In genomic region chr14:86487285-86487897, GRCm38 (mm10) we compare ENCODE assay signal across 18 mouse cellular contexts.
A peak's percentile ranks its signal among the peaks of the same experiment; 100 is the strongest.
DNase-seq lines count a peak whose midpoint lies in the region; ATAC-seq lines count a peak whose summit lies in the region.
"Had no signal": no experiment of that assay in that cellular context is flagged by ENCODE, and none has a peak within 500 bp of the region (broad histone marks: within the 10 kb centered on the region; RNA-seq: fewer than 3 reads in every experiment).

No protein-coding gene starts in this region.

- DNase-seq in hindbrain, embryonic 10.5 days (ENCODE audit: low spot score): no peak
- no peak for DNase-seq in midbrain, embryonic 11.5 days (ENCODE audit: low spot score, missing footprints)
- peak; percentile 26 for DNase-seq in kidney, adult 9 months
- DNase-seq in yolk sac, embryonic 10.5 days (ENCODE audit: low spot score): peak; percentile 15
- no peak for DNase-seq in frontal cortex, adult 2 months (ENCODE audit: extremely low spot score in 1 of 2, low spot score in 1 of 2)
- DNase-seq: B cell, adult 2 months; cerebellum, adult 8-10 months; gastrocnemius, postnatal 14 days; heart, postnatal 36 days; retina, postnatal 1 day; right cerebral cortex, postnatal 4 days; thymus, postnatal 4 days had no signal

- ATAC-seq in hindbrain, embryonic 12.5 days (ENCODE audit: low FRiP score): no peak
- ATAC-seq in midbrain, embryonic 11.5 days (ENCODE audit: low FRiP score): 0 out of 2 replicates have a peak, but pooled peaks have one; percentile 38
- no peak for ATAC-seq in midbrain, embryonic 13.5 days
- ATAC-seq: intestine, embryonic 15.5 days had no signal

- H3K4me1 ChIP-seq in hindbrain, embryonic 10.5 days (replicated peaks): peaks cover 6% of the 10 kb centered on the region
- H3K4me1 ChIP-seq in hindbrain, embryonic 12.5 days: 0 out of 2 replicates have a peak, but pooled peaks cover 2% of the 10 kb centered on the region
- H3K4me1 ChIP-seq in midbrain, embryonic 11.5 days (ENCODE audit: control insufficient read depth, insufficient read depth, low read length): no peaks in the 10 kb centered on the region
- H3K4me1 ChIP-seq in midbrain, embryonic 13.5 days (replicated peaks): no peaks in the 10 kb centered on the region
- H3K4me1 ChIP-seq: forebrain, embryonic 12.5 days; intestine, embryonic 15.5 days; limb, embryonic 12.5 days had no signal

- H3K9ac ChIP-seq in hindbrain, embryonic 12.5 days: no peak overlapping the region
- H3K9ac ChIP-seq in midbrain, embryonic 11.5 days (ENCODE audit: low read length): no peak overlapping the region
- H3K9ac ChIP-seq in midbrain, embryonic 13.5 days (replicated peaks): no peak overlapping the region
- H3K9ac ChIP-seq: forebrain, embryonic 12.5 days; intestine, embryonic 15.5 days; limb, embryonic 12.5 days; liver, embryonic 14.5 days had no signal

- H3K9me3 ChIP-seq in hindbrain, embryonic 10.5 days: no peaks in the 10 kb centered on the region
- no peaks in the 10 kb centered on the region for H3K9me3 ChIP-seq in hindbrain, embryonic 12.5 days (replicated peaks)
- H3K9me3 ChIP-seq in midbrain, embryonic 11.5 days (ENCODE audit: control insufficient read depth, low read length): no peaks in the 10 kb centered on the region
- H3K9me3 ChIP-seq in midbrain, embryonic 13.5 days: no peaks in the 10 kb centered on the region
- H3K9me3 ChIP-seq: forebrain, embryonic 12.5 days; intestine, embryonic 15.5 days; limb, embryonic 12.5 days had no signal

- H3K27ac ChIP-seq in hindbrain, embryonic 10.5 days: peak overlapping the region; percentile 51
- H3K27ac ChIP-seq in hindbrain, embryonic 12.5 days: no peak overlapping the region
- H3K27ac ChIP-seq in midbrain, embryonic 11.5 days (ENCODE audit: low read depth, low read length): no peak overlapping the region
- no peak overlapping the region for H3K27ac ChIP-seq in midbrain, embryonic 13.5 days
- H3K27ac ChIP-seq: forebrain, embryonic 12.5 days; intestine, embryonic 15.5 days; limb, embryonic 12.5 days; liver, embryonic 14.5 days had no signal

- WGBS in hindbrain, embryonic 10.5 days: 50% methylated on average over 8 of the region's 8 CpGs
- WGBS in hindbrain, embryonic 12.5 days: 34% methylated on average over 8 of the region's 8 CpGs
- 58% methylated on average over 8 of the region's 8 CpGs for WGBS in midbrain, embryonic 11.5 days
- WGBS in midbrain, embryonic 13.5 days: 56% methylated on average over 8 of the region's 8 CpGs

- H3K4me2 ChIP-seq in hindbrain, embryonic 12.5 days (replicated peaks): no peak overlapping the region
- no peak overlapping the region for H3K4me2 ChIP-seq in midbrain, embryonic 11.5 days
- H3K4me2 ChIP-seq in midbrain, embryonic 13.5 days (replicated peaks): no peak overlapping the region
- H3K4me2 ChIP-seq: forebrain, embryonic 12.5 days; intestine, embryonic 15.5 days; limb, embryonic 12.5 days had no signal

- no peaks in the 10 kb centered on the region for H3K36me3 ChIP-seq in hindbrain, embryonic 10.5 days
- no peaks in the 10 kb centered on the region for H3K36me3 ChIP-seq in hindbrain, embryonic 12.5 days
- no peaks in the 10 kb centered on the region for H3K36me3 ChIP-seq in midbrain, embryonic 11.5 days (ENCODE audit: control insufficient read depth, insufficient read depth, low read length)
- no peaks in the 10 kb centered on the region for H3K36me3 ChIP-seq in midbrain, embryonic 13.5 days
- H3K36me3 ChIP-seq: forebrain, embryonic 12.5 days; intestine, embryonic 15.5 days; limb, embryonic 12.5 days had no signal

- H3K4me3 ChIP-seq in hindbrain, embryonic 10.5 days: no peak overlapping the region
- no peak overlapping the region for H3K4me3 ChIP-seq in hindbrain, embryonic 12.5 days
- H3K4me3 ChIP-seq in midbrain, embryonic 11.5 days (ENCODE audit: low read depth, low read length): no peak overlapping the region
- H3K4me3 ChIP-seq in midbrain, embryonic 13.5 days (replicated peaks): no peak overlapping the region
- H3K4me3 ChIP-seq: forebrain, embryonic 12.5 days; intestine, embryonic 15.5 days; limb, embryonic 12.5 days had no signal

- no peaks in the 10 kb centered on the region for H3K27me3 ChIP-seq in hindbrain, embryonic 10.5 days (ENCODE audit: insufficient read depth, poor library complexity, severe bottlenecking)
- no peaks in the 10 kb centered on the region for H3K27me3 ChIP-seq in hindbrain, embryonic 12.5 days
- no peaks in the 10 kb centered on the region for H3K27me3 ChIP-seq in midbrain, embryonic 11.5 days (ENCODE audit: control insufficient read depth, insufficient read depth, low read length)
- no peaks in the 10 kb centered on the region for H3K27me3 ChIP-seq in midbrain, embryonic 13.5 days
- H3K27me3 ChIP-seq: forebrain, embryonic 12.5 days; intestine, embryonic 15.5 days; limb, embryonic 12.5 days had no signal

Comparison
In these comparisons a context has a peak if more than half of its experiments do, and no peak if none do; other contexts are left out.
1. DNase-seq: peak in kidney, adult 9 months (single experiment) and yolk sac, embryonic 10.5 days (single experiment); none in hindbrain, embryonic 10.5 days (single experiment), midbrain, embryonic 11.5 days (single experiment) and frontal cortex, adult 2 months (0 of 2).